Mouse (Mus musculus) liver, adult 2 months (tissue): ENCODE measurements around the gene Scn1b. TPM values are rescaled to one million over a fixed set of nuclear protein-coding genes. Genes with fewer than 3 reads are reported as not detected.

Experiments
- DNase-seq: peaks from one replicate; pipeline ENCODE4 v3.0.0-alpha.2; 2011; ENCODE audit warnings: low read depth, low spot score; ENCODE audit errors: extremely low read depth
- H3K27ac ChIP-seq: fragments of 200-500 bp; replicated peaks from 2 replicates; pipeline ENCODE4 v1.5.1; 2012; ENCODE audit warnings: low read depth, mild to moderate bottlenecking, control low read depth, inconsistent platforms, low read length; ENCODE audit not compliant: insufficient read depth
- H3K27me3 ChIP-seq: fragments of 200-500 bp; 2 replicates; pipeline ENCODE4 v1.6.1; 2012; ENCODE audit warnings: mild to moderate bottlenecking, moderate library complexity, low read length, inconsistent platforms; ENCODE audit not compliant: control insufficient read depth, insufficient read depth
- H3K36me3 ChIP-seq: fragments of 200-500 bp; 2 replicates; pipeline ENCODE4 v1.6.1; 2012; ENCODE audit warnings: low read length, inconsistent platforms; ENCODE audit not compliant: control insufficient read depth, insufficient read depth
- H3K4me1 ChIP-seq: fragments of 200-500 bp; 2 replicates; pipeline ENCODE4 v1.6.1; 2011; ENCODE audit warnings: low read length; ENCODE audit not compliant: control insufficient read depth, insufficient read depth
- H3K4me3 ChIP-seq: fragments of 200-500 bp; 2 replicates; pipeline ENCODE4 v1.5.1; 2011; ENCODE audit warnings: low read depth, mild to moderate bottlenecking, control low read depth, low read length, moderate library complexity; ENCODE audit not compliant: insufficient read depth
- H3K79me2 ChIP-seq: fragments of 200-500 bp; 2 replicates; pipeline ENCODE4 v1.6.1; 2012; ENCODE audit warnings: inconsistent platforms, mild to moderate bottlenecking, low read length, moderate library complexity; ENCODE audit not compliant: control insufficient read depth, insufficient read depth
- H3K9ac ChIP-seq: fragments of 200-500 bp; 2 replicates; pipeline ENCODE4 v1.6.1; 2012; ENCODE audit warnings: low read depth, mild to moderate bottlenecking, control low read depth, inconsistent platforms, low read length
- CTCF ChIP-seq: fragments of 200-500 bp; IDR thresholded peaks from 2 replicates; pipeline ENCODE4 v1.5.1; 2011; ENCODE audit warnings: low read depth, low read length, control low read depth
- POLR2A ChIP-seq: fragments of 200-500 bp; IDR thresholded peaks from 2 replicates; pipeline ENCODE4 v1.6.1; 2011; ENCODE audit warnings: low read length, control low read depth; ENCODE audit not compliant: insufficient read depth; ENCODE audit errors: extremely low read depth
- WGBS: fragments of 180-500 bp; shearing (Covaris S2); methylation state at CpG from one replicate; pipeline ENCODE4 v1.1.7; 2018; 5-methylcytosine and 5-hydroxymethylcytosine counted together
- polyA plus RNA-seq: library from polyadenylated mRNA; depleted of rRNA; stranded (reverse); fragments of >200 nt; gene quantifications from 2 replicates; pipeline ENCODE4 v1.2.3, GENCODE M21; 2012
- total RNA-seq: library from RNA; depleted of rRNA; stranded (reverse); fragments of >200 nt; gene quantifications from 2 replicates; pipeline ENCODE4 v1.2.3, GENCODE M21; 2014

Scn1b gene
- total and polyA plus RNA-seq, 2 experiments, result 2.4 to 7.1 TPM

DNA sequence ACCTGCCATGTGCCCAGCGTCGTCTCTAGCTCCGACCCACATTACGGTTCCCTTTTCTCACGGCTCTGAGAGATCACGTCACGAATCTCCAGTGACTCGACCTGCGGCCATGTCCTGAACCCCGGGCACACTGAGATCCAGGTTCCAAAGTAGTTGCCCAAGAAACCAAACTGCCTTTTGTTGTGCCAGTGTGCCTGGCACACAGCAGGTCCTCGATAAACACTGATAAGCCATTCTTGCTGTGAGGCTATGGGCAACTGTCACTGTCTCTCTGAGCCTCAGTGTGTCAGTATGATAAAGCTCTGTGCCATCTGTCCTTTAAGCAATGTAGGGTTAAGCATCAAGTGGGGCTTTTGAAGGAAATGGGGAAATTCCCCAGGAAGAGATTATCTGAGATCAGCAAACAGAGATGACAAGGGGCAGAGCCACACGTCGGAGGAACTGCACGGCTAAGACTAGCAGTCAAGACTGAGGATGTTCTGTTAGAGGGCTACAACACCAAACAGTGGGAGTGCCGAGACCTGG lies 15.9 kb downstream of the Scn1b start:
- Histone ChIP-seq H3K4me1 (peaks cover 36% of the 10 kb centered on the region), H3K27me3 (no peaks in the 10 kb centered on the region), H3K4me3 (peak overlapping the region; percentile 30), H3K27ac (peak overlapping the region; percentile 84), H3K36me3 (peaks cover 16% of the 10 kb centered on the region), H3K79me2 (peaks cover 19% of the 10 kb centered on the region), H3K9ac (peak overlapping the region; percentile 73)
- no peak for TF ChIP-seq POLR2A
- no peak for TF ChIP-seq CTCF
- DNase-seq, result peak; percentile 86
- 18% methylated on average over 15 of the region's 15 CpGs for WGBS

DNA sequence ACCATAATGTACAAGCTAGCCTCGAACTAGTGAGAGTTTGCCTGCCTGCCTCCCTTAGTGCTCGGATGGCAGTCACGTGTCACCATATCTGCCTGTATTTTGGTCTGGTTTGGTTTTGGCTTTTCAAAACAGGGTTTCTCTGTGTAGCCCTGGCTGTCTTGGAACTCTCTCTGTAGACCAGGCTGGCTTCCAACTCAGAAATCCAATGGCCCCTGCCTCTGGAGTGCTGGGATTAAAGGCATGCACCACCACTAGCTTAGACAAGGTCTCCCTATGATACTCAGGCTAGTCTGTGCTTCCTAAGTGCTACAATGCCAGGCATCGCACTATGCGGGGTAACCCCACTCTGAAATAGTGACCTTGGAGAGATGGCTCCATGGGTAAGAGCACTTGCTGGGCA lies 17.0 kb downstream of the Scn1b start:
- 30% methylated on average over 5 of the region's 5 CpGs for WGBS
- H3K9ac ChIP-seq, result peak overlapping the region; percentile 70
- H3K4me3 ChIP-seq, result peak overlapping the region; percentile 28
- peaks cover 36% of the 10 kb centered on the region for H3K4me1 ChIP-seq
- H3K79me2 ChIP-seq, result peaks cover 19% of the 10 kb centered on the region
- DNase-seq, result peak; percentile 73
- H3K36me3 ChIP-seq, result peaks cover 18% of the 10 kb centered on the region
- peak overlapping the region; percentile 84 for H3K27ac ChIP-seq
- no peaks in the 10 kb centered on the region for H3K27me3 ChIP-seq
- TF ChIP-seq POLR2A (no peak), CTCF (no peak)

DNA sequence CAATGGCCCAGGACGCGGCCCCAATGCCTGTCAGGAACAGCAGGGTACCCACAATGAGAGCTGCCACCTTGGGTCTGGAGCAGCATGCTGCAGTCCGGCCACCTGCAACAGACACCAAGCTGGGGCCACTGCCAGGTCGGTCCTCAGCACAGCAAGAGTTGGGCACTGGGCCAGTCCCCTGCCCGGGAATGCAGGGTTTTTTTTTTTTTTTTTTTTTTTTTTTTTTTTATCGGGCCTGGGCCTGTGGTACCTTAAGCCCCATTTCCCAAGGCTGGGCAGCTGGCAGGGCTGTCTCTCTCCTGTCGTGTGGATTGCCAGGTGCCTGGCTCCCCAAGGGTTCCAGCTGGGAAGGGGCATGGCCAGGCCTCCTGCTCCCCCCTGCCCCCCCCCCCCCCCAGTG lies 17.7 kb downstream of the Scn1b start:
- peak overlapping the region; percentile 13 for H3K9ac ChIP-seq
- peaks cover 13% of the 10 kb centered on the region for H3K79me2 ChIP-seq
- peaks cover 36% of the 10 kb centered on the region for H3K4me1 ChIP-seq
- TF ChIP-seq CTCF (no peak), POLR2A (no peak)
- no peaks in the 10 kb centered on the region for H3K27me3 ChIP-seq
- peaks cover 24% of the 10 kb centered on the region for H3K36me3 ChIP-seq
- 32% methylated on average over 7 of the region's 7 CpGs for WGBS
- peak overlapping the region; percentile 84 for H3K27ac ChIP-seq
- H3K4me3 ChIP-seq, result no peak overlapping the region
- DNase-seq, result peak; percentile 81

DNA sequence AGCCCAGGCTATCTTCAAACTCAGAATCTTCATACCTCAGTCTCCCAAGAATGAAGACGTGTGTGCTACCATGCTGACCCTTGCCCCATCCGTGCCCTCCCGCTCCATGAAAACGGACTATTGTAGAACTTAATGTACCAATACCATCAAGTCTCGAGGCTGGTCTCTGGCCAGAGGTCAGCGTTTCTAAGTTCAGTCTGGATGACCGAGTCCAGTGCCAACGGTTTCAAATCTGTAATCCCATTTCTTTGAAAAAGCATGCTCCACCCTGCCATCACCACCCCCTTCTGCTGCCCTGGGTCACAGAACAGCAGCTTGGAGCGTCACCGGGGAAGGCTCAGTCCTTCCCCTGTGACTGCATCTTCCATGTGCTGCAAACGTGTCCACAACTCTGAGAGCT lies 19.0 kb downstream of the Scn1b start:
- Histone ChIP-seq H3K9ac (peak overlapping the region; percentile 7; the same call in 1 of the 2 replicates), H3K79me2 (0 out of 2 replicates have a peak, but pooled peaks cover under 1% of the 10 kb centered on the region), H3K27me3 (no peaks in the 10 kb centered on the region), H3K27ac (peak overlapping the region; percentile 68), H3K4me3 (no peak overlapping the region), H3K36me3 (peaks cover 34% of the 10 kb centered on the region), H3K4me1 (peaks cover 31% of the 10 kb centered on the region)
- 26% methylated on average over 11 of the region's 11 CpGs for whole genome bisulfite sequencing
- no peak for TF ChIP-seq POLR2A
- TF ChIP-seq CTCF, result no peak
- peak; percentile 96 for DNase-seq

DNA sequence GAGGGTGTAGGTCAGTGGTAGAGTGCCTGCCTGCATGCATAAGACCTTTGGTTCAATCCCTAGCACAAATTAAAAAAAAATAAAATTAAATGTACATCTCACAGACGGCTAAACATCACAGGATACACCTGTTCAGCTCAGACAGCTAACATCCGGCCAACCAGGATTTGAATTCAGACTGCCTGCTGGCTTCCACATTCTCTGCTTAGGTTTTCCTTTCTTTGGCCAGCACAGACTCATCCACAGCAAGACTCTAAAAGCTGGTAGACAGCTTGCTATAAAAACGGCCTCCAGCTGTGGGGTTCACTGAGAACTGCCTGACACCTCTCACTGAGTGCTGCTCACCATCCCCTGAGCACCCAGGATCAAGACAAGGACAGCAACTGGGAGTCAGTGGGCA lies 20.6 kb downstream of the Scn1b start:
- no peak for DNase-seq
- H3K36me3 ChIP-seq, result peaks cover 48% of the 10 kb centered on the region
- no peaks in the 10 kb centered on the region for H3K79me2 ChIP-seq
- H3K27ac ChIP-seq, result no peak overlapping the region
- no peak overlapping the region for H3K4me3 ChIP-seq
- peaks cover 20% of the 10 kb centered on the region for H3K4me1 ChIP-seq
- no peaks in the 10 kb centered on the region for H3K27me3 ChIP-seq
- 75% methylated on average over 3 of the region's 3 CpGs for WGBS
- TF ChIP-seq CTCF (no peak), POLR2A (no peak)
- H3K9ac ChIP-seq, result no peak overlapping the region

DNA sequence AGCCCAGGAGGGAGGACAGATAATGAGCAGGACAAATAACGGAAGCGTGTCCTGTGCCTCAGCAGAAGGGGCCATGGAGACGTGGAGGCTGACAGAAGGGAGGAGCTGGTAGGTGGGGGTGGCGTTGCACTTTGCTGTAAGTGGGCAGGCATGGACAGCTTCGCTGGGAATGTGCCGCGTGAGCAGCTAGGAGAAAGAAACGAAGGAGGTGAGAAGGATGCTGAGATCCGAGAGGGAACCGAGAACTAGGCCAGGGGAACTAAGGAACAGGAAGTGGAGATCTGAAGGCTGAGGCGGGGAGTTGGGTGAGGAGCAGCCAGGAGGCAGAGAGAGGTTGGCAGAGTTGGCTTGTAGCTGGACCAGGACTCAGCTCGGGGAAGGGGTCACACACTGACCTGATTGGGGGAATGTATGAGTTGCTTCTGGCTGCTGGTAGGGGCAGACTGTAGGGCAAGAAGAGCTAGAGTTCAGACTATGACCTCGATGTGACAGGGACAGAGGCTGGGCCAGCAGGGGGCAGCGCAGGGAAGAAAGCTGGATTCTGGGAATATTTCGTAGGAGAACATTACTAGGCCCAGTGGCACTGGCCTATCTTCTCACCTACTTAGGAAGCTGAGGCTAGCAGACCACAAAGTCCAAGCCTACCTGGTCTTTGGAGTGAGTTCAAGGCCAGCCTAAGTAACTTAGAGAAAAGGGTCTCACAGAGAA lies 21.6 kb downstream of the Scn1b start:
- no peaks in the 10 kb centered on the region for H3K79me2 ChIP-seq
- H3K9ac ChIP-seq, result no peak overlapping the region
- peaks cover 19% of the 10 kb centered on the region for H3K4me1 ChIP-seq
- no peak for DNase-seq
- 53% methylated on average over 15 of the region's 15 CpGs for WGBS
- no peaks in the 10 kb centered on the region for H3K27me3 ChIP-seq
- no peak for TF ChIP-seq POLR2A
- TF ChIP-seq CTCF, result peak; percentile 84
- H3K27ac ChIP-seq, result peak overlapping the region; percentile 24
- H3K4me3 ChIP-seq, result no peak overlapping the region
- H3K36me3 ChIP-seq, result peaks cover 52% of the 10 kb centered on the region
